Mouse (Mus musculus) limb, embryonic 10.5 days (tissue): ENCODE measurements around the gene Lcorl. TPM values are rescaled to one million over a fixed set of nuclear protein-coding genes. Genes with fewer than 3 reads are reported as not detected.
"Not testable (repeated sequence)": the region's sequence is repeated elsewhere in the genome, so short reads cannot be mapped to it uniquely, and the experiment has no call there.

ENCODE experiments used
- DNase-seq: peaks from one replicate; pipeline ENCODE4 v3.0.0-alpha.2; 2017; ENCODE audit warnings: low spot score
- H3K27ac ChIP-seq: fragments of 300-500 bp; sonication (generic); 2 replicates; pipeline ENCODE4 v1.5.1; 2016; ENCODE audit warnings: mild to moderate bottlenecking
- H3K27me3 ChIP-seq: fragments of 300-500 bp; sonication (generic); 2 replicates; pipeline ENCODE4 v1.6.1; 2016; ENCODE audit warnings: low read depth, mild to moderate bottlenecking; ENCODE audit not compliant: poor library complexity, severe bottlenecking
- H3K36me3 ChIP-seq: fragments of 300-500 bp; sonication (generic); 2 replicates; pipeline ENCODE4 v1.6.1; 2016; ENCODE audit warnings: mild to moderate bottlenecking, moderate library complexity
- H3K4me1 ChIP-seq: fragments of 300-500 bp; sonication (generic); 2 replicates; pipeline ENCODE4 v1.6.1; 2016
- H3K4me3 ChIP-seq: fragments of 300-500 bp; sonication (generic); 2 replicates; pipeline ENCODE4 v1.5.1; 2016; ENCODE audit warnings: mild to moderate bottlenecking, moderate library complexity
- H3K9me3 ChIP-seq: fragments of 300-500 bp; sonication (generic); replicated peaks from 2 replicates; pipeline ENCODE4 v1.6.1; 2016; ENCODE audit warnings: mild to moderate bottlenecking
- WGBS: fragments of 180-500 bp; shearing (Covaris S2); methylation state at CpG from one replicate; pipeline ENCODE4 v1.1.7; 2016; 5-methylcytosine and 5-hydroxymethylcytosine counted together
- polyA plus RNA-seq: library from polyadenylated mRNA; unstranded; fragments of >200 nt; fragmentation: Nextera tagmentation; extraction: Ambion mirVana; gene quantifications from 2 replicates; pipeline ENCODE4 v1.2.1, GENCODE M21; 2016

Gene Lcorl
- polyA plus RNA-seq, 1 experiment from 2014 or later, result 25.3 TPM

DNA sequence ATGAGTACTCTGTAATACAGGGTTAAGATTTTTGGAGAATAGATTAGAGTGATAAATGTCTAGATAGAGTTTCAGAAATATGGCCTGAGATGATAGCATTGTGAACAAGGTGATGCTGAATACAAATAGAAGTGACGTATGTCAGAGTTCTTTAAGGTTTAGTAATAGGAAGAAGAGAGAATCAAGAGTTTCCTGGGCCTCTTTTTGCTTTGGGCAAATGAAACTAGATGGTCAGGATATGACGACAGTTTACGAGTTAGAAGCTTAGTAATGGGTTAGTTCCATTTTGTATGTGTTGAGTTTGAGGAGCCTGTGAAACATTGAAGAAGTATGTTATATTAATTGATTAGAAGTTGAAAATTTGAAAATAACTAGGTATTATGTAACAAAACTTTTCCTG, 171.2 kb downstream of the Lcorl start:
- H3K27ac ChIP-seq, result no peak overlapping the region
- H3K4me3 ChIP-seq, result no peak overlapping the region
- WGBS, result 96% methylated on average over 3 of the region's 3 CpGs
- peaks cover 83% of the 10 kb centered on the region for H3K36me3 ChIP-seq
- no peaks in the 10 kb centered on the region for H3K4me1 ChIP-seq
- DNase-seq, result no peak
- H3K27me3 ChIP-seq, result no peaks in the 10 kb centered on the region
- no peaks in the 10 kb centered on the region for H3K9me3 ChIP-seq

DNA sequence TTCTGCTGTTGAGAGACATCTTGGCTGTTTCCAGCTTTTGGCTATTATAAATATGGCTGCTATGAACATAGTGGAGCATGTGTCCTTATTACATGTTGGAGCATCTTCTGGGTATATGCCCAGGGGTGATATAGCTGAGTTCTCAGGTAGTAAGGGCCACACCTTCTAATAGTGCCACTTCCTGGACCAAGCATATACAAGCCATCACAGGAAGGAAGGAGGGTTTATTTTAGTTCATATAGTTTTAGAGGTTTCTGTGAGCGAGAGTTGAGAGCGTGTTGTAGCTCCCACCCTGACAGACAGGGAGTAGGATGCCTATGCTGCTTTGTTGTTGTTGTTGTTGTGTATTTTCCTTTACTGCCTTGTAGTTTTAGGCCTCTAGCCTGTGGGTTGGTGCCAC, 172.2 kb downstream of the Lcorl start:
- Histone ChIP-seq H3K36me3 (peaks cover 86% of the 10 kb centered on the region), H3K4me1 (no peaks in the 10 kb centered on the region)
- 94% methylated on average over 2 of the region's 2 CpGs for WGBS

DNA sequence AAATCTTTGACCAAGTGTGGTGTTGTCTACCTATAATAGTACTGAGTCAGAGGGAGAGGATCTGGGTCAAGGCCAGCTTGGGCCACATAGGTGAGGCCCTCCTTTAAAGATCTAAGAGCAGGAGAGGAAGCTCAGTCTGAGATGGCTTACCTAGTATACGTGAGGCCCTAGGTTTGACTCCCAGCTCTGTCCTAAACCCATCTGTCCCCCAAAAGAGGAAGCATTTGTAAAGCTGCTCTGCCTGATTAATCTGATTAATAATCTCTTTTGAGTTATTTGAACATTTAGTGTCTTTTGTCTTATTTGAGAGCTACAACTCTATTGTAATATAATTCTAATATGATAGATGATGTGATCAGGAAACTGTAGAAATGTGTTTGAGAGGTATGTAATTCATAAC, 174.0 kb downstream of the Lcorl start:
- H3K27me3 ChIP-seq, result no peaks in the 10 kb centered on the region
- peaks cover 89% of the 10 kb centered on the region for H3K36me3 ChIP-seq
- H3K27ac ChIP-seq, result no peak overlapping the region
- no peak for DNase-seq
- H3K4me1 ChIP-seq, result no peaks in the 10 kb centered on the region
- WGBS, result 97% methylated on average over 1 of the region's 1 CpGs
- no peak overlapping the region for H3K4me3 ChIP-seq
- no peaks in the 10 kb centered on the region for H3K9me3 ChIP-seq

More for the DNA sequence above, 172.2 kb downstream of the Lcorl start:
- Histone ChIP-seq H3K27ac (no peak overlapping the region), H3K9me3 (no peaks in the 10 kb centered on the region), H3K27me3 (no peaks in the 10 kb centered on the region), H3K4me3 (no peak overlapping the region)
- no peak for DNase-seq

DNA sequence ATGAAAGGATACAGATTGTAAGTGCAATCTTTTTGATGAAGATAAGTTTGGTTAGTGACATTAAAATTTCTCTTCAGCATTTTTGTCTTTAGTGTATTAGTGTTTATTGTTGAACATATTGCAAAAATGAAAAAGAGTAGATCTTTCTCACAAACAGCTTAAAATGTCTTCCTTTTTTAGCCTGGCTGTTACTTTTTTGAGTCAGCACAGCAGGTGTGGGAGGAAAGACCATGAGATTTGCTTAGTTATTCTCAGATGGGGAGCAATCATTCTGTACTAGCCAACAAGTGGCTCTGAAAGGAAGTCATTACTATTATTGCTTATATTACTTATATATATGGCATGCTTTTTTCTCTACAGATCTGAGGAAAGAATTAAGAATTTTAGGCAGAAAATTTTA, 177.5 kb downstream of the Lcorl start:
- H3K36me3 ChIP-seq, result peaks cover 97% of the 10 kb centered on the region

DNA sequence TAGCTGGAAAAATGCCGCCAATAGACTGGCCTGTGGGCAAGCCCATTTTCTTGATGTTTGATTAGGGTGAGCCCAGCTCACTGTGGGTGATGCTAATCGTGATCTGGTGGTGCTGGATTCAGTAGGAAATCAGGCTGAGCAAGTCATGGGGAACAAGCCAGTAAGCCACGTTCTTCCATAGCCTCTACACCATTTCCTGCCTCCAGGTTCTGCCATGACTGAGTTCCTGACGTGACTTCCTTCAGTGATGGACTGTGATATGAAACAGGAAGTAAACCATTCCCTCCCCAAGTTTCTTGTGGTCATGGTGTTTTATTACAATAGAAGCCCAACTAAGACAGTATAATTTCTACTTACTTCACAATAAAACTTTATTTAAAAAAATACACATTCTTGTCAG, 179.8 kb downstream of the Lcorl start:
- 78% methylated on average over 4 of the region's 4 CpGs for WGBS
- Histone ChIP-seq H3K4me3 (no peak overlapping the region), H3K36me3 (peaks cover 89% of the 10 kb centered on the region), H3K27ac (no peak overlapping the region), H3K4me1 (no peaks in the 10 kb centered on the region), H3K9me3 (no peaks in the 10 kb centered on the region), H3K27me3 (no peaks in the 10 kb centered on the region)
- DNase-seq, result no peak

More for the DNA sequence above, 177.5 kb downstream of the Lcorl start:
- no peak overlapping the region for H3K4me3 ChIP-seq
- no peaks in the 10 kb centered on the region for H3K4me1 ChIP-seq
- no peak overlapping the region for H3K27ac ChIP-seq
- no peaks in the 10 kb centered on the region for H3K27me3 ChIP-seq
- no peak for DNase-seq
- H3K9me3 ChIP-seq, result no peaks in the 10 kb centered on the region

DNA sequence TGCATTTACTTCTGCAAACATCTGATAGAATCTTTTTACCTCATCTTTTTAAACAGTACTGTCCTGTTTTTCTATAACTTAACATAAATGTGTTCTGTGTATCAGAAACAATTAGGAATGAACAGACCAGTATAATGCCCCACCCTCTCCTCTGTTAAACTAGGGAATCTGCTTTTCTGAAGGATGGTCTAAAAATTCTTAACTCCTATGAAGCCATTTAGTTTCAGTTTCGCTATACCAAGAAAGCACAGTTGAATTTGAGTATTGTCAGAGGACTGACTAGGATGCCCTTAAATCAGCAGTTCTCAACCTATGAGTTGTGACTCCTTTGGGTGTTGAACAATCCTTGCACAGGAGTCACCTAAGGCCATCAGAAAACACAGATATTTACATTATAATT, 182.4 kb downstream of the Lcorl start:
- Histone ChIP-seq H3K4me3 (no peak overlapping the region), H3K4me1 (peaks cover 7% of the 10 kb centered on the region), H3K27me3 (no peaks in the 10 kb centered on the region), H3K27ac (no peak overlapping the region), H3K9me3 (no peaks in the 10 kb centered on the region), H3K36me3 (peaks cover 72% of the 10 kb centered on the region)
- no peak for DNase-seq
- WGBS, result 94% methylated on average over 1 of the region's 1 CpGs

DNA sequence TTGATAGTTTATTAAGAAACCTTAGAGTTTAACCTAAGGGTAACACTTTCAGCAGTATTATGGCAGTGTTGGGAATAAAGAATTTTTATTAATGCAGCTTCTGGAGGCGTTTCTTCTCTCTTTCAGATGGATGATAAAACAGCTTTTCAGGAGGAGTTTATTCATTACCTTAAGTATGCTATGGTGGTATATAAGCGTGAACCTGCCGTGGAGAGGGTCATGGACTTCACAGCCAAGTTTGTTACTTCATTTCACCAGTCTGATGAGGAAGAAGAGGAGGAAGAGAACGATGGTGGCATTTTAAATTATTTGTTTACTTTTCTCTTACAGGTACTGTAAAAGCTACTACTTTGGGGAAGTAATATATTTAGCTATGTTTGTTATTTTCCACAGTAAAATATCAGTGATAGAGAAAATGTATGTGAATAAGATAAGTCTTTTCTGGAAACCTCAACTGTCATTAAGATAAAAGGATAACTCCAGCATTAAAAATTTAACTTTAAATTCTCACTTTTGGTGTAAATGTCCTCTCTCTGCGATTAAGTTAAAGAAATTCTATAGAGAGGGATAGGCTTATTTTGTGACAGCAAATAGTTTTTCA, 186.4 kb downstream of the Lcorl start:
- 74% methylated on average over 5 of the region's 5 CpGs for WGBS
- H3K27ac ChIP-seq, result no peak overlapping the region

DNA sequence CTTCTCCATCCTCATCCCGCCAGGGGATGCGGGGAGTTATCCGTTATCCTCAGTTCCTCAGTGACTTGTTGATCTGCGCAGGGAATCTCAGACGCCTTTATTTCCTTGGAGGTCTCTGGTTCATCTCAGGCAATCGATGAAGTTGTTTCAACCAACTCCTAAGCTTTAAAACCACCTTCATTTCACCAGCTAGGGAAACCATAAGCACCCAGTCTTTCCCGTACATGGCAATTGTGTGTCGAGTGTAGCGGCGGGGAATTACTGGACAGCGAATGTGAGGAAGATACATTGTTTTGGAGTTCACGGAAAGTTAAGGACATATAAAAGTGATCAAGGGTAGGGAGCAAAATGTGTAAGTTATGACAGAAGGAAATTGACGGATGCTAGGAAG, 187.1 kb downstream of the Lcorl start:
- H3K9me3 ChIP-seq, result no peaks in the 10 kb centered on the region
- WGBS, result under 1% methylated on average over 13 of the region's 13 CpGs

More for the DNA sequence above, 186.4 kb downstream of the Lcorl start:
- Histone ChIP-seq H3K36me3 (peaks cover 33% of the 10 kb centered on the region), H3K9me3 (no peaks in the 10 kb centered on the region), H3K4me3 (peak overlapping the region; percentile 77), H3K4me1 (peaks cover 14% of the 10 kb centered on the region), H3K27me3 (no peaks in the 10 kb centered on the region)
- DNase-seq, result no peak

DNA sequence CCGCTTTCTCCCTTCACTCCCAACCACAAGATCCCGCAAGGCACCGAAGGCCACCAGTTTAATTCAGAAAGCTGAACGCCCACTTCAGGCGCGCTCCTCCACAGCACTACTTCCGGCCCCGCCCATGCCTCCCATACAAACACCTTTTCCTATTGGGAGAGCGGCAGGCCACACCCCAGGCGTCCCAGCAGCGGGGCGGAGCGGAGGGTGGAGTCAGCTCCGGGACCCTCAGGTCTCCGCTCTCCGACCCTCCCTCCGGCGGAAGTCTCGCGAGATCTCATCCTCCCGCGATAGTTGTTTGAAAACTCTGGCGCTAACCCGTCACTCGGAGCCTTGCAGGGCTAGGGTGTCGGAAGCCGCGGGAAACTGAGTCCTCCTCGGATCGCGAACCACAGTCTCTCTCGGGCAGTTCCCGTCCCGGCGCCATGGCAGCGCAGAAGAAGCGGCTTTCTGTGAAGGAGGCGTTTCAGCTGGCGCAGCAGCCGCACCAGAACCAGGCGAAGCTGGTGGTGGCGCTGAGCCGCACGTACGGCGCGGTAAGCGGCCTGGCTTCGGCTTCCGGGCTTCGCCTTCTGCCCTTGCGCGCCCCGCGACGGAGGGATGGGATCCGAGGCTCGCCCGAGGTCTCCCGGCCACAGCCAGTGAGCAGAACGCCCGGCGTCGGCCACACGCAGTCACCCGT, 187.7 kb downstream of the Lcorl start, which contains the start of gene Ncapg:
Gene Ncapg, plus strand, starts transcription at position 322 of the 682 bp plus-strand sequence.
- under 1% methylated on average over 66 of the region's 66 CpGs for WGBS
- Histone ChIP-seq H3K4me1 (peaks cover 14% of the 10 kb centered on the region), H3K4me3 (peak within 1 kb of the TSS; percentile 77), H3K27ac (peak within 1 kb of the TSS; percentile 93), H3K27me3 (no peaks in the 10 kb centered on the region), H3K36me3 (peaks cover 20% of the 10 kb centered on the region), H3K9me3 (no peaks in the 10 kb centered on the region)
- peak; percentile 99 for DNase-seq

More for the DNA sequence above, 187.1 kb downstream of the Lcorl start:
- Histone ChIP-seq H3K27me3 (no peaks in the 10 kb centered on the region), H3K4me3 (peak overlapping the region; percentile 77), H3K4me1 (peaks cover 14% of the 10 kb centered on the region), H3K27ac (peak overlapping the region; percentile 93), H3K36me3 (peaks cover 26% of the 10 kb centered on the region)
- no peak for DNase-seq

DNA sequence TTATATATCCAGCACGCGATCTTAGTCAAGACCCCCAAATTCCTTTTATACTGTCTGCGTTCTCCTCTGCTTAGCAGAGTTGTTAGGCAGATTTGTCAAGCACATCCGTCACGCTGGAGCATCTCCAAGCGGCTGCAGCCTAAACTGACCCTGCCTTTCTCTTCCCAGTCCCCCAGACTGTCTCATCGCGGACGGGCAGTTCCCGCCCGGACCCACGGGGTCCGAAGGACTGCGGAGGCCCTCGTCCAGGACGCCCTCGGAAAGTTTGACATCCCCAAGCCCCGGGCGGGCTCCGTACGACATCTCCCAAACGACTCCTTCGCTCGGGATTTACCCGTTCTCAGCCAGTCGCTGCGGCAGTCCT, 188.2 kb downstream of the Lcorl start:
- Histone ChIP-seq H3K27ac (peak overlapping the region; percentile 93), H3K27me3 (no peaks in the 10 kb centered on the region), H3K36me3 (peaks cover 18% of the 10 kb centered on the region), H3K9me3 (no peaks in the 10 kb centered on the region), H3K4me1 (peaks cover 14% of the 10 kb centered on the region), H3K4me3 (peak overlapping the region; percentile 77)
- DNase-seq, result no peak
- under 1% methylated on average over 27 of the region's 27 CpGs for WGBS

DNA sequence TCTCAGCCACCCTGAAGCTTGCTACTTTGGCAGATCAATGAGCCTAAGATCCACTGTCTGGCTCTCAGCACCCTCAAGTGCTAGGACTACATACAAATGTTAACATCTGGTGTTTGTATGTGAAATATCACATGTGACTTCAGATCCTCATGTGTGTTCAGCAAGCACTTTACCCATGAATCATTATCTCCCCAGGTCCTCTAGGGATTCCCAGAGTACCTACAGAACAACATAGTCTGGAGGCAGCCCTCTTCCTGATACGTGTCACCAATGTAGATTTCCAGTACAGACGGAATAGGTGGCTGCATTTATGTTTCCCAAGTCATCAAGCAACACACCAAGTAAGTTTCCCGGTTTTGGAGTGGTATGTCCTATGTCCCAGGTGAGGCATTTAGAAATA, 188.6 kb downstream of the Lcorl start:
- H3K9me3 ChIP-seq, result no peaks in the 10 kb centered on the region
- no peaks in the 10 kb centered on the region for H3K27me3 ChIP-seq
- peaks cover 14% of the 10 kb centered on the region for H3K4me1 ChIP-seq
- H3K36me3 ChIP-seq, result peaks cover 17% of the 10 kb centered on the region
- 3% methylated on average over 3 of the region's 3 CpGs for WGBS
- H3K4me3 ChIP-seq, result peak overlapping the region; percentile 77
- peak; percentile 34 for DNase-seq
- H3K27ac ChIP-seq, result peak overlapping the region; percentile 93

DNA sequence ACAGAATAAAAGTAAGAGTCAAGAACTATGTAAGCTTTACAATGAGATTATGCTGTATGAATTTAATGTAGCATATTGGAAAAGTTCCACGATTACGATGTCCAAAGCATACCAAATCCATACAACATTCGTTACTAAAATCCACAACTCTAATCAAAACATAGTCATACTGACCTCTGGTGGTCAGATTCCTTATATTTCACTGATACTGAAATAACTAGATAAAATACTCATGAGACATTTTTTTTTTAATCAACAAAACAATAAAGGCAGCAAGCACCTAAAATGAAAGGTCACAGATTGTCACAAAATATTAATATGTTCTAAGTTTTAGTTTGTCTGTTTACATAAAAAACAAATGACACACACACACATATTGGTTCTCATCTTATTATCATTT, 189.1 kb downstream of the Lcorl start:
- H3K9me3 ChIP-seq, result no peaks in the 10 kb centered on the region
- no peaks in the 10 kb centered on the region for H3K27me3 ChIP-seq
- 63% methylated on average over 3 of the region's 3 CpGs for WGBS
- H3K36me3 ChIP-seq, result peaks cover 15% of the 10 kb centered on the region
- peaks cover 14% of the 10 kb centered on the region for H3K4me1 ChIP-seq
- no peak for DNase-seq
- peak overlapping the region; percentile 77; the same call in 1 of the 2 replicates for H3K4me3 ChIP-seq
- H3K27ac ChIP-seq, result no peak overlapping the region

DNA sequence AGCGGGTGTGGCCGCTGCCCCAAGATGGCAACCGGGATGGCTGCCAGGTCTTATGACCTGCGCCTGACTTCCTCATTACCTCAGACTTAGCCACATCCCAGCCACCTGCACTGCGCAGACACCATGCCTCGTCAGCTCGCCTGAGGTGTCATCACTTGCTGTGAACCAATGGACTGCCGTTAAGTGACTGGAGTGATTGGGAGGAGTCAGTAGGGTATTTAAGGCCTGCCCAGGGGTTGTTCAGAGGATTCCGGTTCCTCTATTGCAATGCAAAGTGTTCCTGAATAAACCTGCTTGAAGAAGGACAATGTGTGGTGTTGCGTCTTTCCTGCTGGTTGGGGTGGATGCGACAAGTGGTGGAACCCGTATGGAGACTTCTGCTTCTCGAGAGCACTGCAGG, 199.0 kb downstream of the Lcorl start:
- WGBS, result 94% methylated on average over 13 of the region's 13 CpGs
- H3K27ac ChIP-seq, DNase-seq, H3K4me1 ChIP-seq, H3K36me3 ChIP-seq, H3K9me3 ChIP-seq, H3K27me3 ChIP-seq, H3K4me3 ChIP-seq: not testable (repeated sequence)
